Mouse (Mus musculus) lung, postnatal 36 days (tissue): ENCODE data around the gene Cdkal1.

Experiments
- DNase-seq: peaks from one replicate; pipeline ENCODE4 v3.0.0; 2022; ENCODE audit warnings: mixed read lengths

Cdkal1 gene

DNA sequence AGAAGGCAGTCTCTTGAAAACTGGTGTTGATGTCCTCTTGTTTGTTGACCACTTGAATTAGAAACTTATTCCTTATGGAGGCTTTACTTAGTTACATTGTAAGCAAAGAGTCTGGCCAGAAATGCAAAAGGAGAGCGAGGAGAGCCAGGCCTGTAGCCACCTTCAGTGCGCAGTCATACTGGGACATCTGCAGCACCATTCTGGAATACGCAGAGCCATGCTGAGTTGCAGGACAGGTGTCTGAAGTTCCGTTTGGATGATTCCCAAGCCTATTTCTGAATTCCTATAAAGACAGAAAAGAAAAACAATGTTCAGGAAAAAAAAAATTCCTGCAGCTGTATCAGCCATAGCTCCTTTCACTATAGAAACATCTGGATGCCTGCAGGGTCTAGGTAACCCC lies 529.5 kb downstream of the Cdkal1 start:
- DNase-seq = no peak

GRCm38 (mm10) chr13:29320421-29320820 lies 535.1 kb downstream of the Cdkal1 start:
- DNase-seq = no peak

- DNase-seq = no peak
Observed at GRCm38 (mm10) chr13:29317703-29318102, 537.8 kb downstream of the Cdkal1 start.

- no peak for DNase-seq
Observed at GRCm38 (mm10) chr13:29316271-29316670, 539.2 kb downstream of the Cdkal1 start.

- DNase-seq = no peak
Observed at GRCm38 (mm10) chr13:29312026-29312425, 543.4 kb downstream of the Cdkal1 start.

GRCm38 (mm10) chr13:29307420-29307819 lies 548.1 kb downstream of the Cdkal1 start:
- no peak for DNase-seq

DNA sequence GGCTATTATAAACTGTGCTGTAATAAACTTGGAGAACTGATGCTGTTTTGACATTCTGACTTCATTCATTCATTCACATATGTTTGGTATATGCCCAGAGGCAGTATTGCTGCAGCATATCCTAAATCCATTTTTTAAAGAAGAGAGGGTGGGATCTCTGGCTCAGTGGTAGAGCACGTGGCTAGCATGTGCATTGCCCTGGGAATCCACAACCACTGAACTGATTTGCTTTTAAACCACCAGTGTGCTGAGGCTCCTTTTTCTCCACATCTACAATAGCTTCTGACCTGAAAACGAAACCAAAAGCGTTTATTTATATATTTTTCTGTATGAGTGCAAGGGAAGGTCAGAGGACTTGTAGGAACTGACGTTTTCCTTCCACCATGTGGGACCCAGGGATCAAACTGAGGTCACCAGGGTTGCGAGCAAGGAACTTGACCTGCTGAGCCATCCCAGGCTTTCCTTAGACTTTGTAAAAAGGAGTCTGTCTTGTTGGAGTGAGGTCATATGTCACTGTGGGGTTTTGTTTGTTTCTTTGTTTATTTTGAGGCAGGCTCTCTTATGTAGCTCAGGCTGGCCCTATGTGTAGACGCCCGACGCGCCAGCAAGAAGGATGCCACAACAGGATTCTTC lies 562.8 kb downstream of the Cdkal1 start:
- no peak for DNase-seq

- peak; percentile 11 for DNase-seq
Observed at GRCm38 (mm10) chr13:29290569-29290968, 564.9 kb downstream of the Cdkal1 start.

- DNase-seq = no peak
Observed at GRCm38 (mm10) chr13:29285058-29285457, 570.4 kb downstream of the Cdkal1 start.

DNA sequence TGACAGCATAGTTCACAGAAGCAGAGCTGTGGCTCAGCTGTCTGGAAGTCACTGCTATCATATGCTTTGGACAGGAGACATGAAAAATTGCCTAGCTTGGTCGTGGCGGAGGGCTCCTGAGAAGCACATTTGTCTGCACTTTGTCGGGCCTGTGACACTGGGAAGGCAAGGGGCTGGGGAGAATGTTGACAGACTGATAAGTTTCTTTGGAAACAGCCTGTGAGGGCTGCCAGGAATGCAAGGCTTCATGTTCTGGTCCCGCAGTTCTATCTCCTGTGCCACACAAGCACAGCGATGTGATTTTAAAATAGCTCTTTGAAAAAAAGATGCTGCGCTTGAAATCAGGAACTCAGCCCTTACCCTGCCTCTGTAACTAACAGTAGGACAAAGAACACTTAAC lies 573.9 kb downstream of the Cdkal1 start:
- DNase-seq = no peak

DNA sequence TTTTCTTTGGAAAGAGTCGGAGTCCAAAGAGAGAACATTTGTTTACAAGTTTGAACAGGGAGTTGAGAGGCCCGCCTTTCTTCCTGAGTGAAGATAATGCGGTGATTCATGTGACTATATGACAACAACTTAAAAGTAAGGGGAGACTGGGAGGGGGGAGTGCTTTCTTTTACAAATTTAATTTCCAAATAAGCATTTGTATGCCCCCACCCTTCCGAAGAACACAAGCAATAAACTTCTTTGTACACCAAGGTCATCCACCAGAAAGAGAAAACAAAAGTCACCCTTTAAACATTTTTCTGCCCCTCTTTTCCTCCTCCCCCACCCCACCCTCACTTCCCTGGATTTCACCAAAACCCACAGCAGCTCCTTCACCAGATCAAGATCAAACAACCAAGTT lies 577.3 kb downstream of the Cdkal1 start:
- peak; percentile 8 for DNase-seq

GRCm38 (mm10) chr13:29274296-29274695 lies 581.2 kb downstream of the Cdkal1 start:
- no peak for DNase-seq

GRCm38 (mm10) chr13:29273693-29274221 lies 581.7 kb downstream of the Cdkal1 start:
- DNase-seq = no peak

GRCm38 (mm10) chr13:29271451-29271850 lies 584.0 kb downstream of the Cdkal1 start:
- no peak for DNase-seq

GRCm38 (mm10) chr13:29264015-29264711 lies 591.3 kb downstream of the Cdkal1 start:
- DNase-seq = no peak

DNA sequence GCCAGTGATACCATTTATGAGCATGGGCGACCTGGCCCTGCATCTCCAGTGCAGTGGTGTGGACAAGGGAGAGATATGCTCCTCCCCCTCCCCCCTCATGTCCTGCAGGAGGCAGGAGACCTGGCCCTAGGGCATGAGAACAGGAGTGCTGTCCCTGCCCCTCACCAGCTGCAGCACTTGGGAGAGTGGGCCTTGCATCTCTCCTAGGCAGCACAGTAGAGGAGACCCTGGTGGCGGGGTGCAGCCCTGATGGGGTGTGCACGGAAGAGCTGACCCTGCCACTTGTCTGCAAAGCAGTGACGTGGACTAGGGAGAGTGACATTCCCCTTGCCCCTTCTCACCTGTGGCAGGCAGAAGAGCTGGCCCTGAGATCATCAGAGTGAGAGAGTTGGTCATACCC lies 593.3 kb downstream of the Cdkal1 start:
- DNase-seq = no peak

DNA sequence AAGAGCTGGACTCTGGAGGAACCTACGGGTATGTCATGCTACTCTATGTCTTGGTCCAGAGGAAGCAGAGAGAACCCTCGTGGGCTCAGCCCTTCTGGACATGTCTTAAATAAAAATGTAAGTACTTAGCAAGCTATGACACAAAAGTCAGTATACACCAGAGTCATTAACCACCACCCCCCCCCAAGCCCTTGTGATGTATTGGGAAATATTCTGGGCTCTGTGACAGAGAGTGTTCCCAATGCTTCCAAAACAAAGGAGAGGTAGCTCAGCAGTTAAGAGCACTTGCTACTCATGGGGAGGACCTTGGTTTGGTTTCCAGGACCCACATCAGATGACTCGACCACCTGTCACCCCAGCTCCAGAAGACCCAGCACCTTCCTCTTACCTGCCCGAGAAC lies 606.9 kb downstream of the Cdkal1 start:
- DNase-seq = peak; percentile 45

GRCm38 (mm10) chr13:29247800-29248199 lies 607.7 kb downstream of the Cdkal1 start:
- peak; percentile 9 for DNase-seq

GRCm38 (mm10) chr13:29235065-29235464 lies 620.4 kb downstream of the Cdkal1 start:
- no peak for DNase-seq

DNA sequence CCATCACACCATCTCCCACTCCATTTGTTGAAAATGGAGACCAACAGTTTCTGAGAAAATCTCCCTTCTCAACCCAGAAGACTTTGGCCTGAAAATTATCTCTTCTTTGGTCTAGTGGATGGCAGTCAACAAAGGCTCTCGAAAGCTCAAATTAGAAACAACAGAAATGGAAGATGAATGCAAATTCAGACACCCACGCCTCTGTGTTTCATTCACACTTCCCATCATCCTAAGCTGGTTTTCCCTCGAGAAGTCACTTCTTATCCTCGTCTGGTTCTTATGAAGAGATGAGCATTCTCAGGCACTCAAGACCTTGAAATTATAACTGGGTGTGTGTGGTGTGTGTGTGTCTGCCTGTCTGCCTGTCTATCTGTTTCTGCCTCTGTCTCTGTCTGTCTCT lies 621.0 kb downstream of the Cdkal1 start:
- no peak for DNase-seq

DNA sequence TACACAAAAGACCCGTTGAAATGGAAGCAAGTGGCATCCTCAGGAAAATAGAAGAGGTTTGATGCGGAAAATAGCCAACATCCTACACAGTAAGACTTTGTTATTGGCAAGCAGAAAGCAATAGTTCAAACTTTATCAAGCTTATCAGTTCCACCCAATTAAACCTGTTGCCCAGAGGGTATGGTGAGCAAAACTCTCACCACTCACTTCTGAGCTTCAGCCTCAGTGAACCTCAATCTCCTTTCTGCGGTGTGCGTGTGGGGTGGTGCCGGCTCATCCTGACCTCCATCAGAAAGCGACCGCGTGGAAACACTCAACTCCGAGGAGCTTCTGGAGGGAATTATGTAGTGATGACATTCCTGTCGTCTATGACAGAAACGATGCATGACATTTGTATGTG lies 621.5 kb downstream of the Cdkal1 start:
- no peak for DNase-seq

DNA sequence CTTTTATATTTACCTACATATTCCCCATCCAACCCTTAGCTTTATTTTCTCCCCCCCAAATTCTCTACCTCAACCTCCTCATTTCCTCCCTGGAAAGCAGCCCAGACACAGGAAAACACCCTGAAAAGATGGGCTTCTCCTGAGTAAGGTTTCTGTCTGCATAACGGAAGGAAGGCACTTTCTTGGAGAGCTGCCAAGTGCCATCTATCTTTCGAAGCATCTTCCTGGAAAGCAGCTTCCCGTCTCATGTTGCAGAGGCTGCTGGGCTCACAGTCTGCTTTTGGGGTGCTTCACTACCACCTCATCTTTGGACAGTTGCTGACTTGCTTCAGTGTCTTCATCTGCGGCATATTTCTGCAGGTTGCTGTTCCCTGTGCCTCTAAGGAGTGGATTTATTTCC lies 622.8 kb downstream of the Cdkal1 start:
- DNase-seq = peak; percentile 27

DNA sequence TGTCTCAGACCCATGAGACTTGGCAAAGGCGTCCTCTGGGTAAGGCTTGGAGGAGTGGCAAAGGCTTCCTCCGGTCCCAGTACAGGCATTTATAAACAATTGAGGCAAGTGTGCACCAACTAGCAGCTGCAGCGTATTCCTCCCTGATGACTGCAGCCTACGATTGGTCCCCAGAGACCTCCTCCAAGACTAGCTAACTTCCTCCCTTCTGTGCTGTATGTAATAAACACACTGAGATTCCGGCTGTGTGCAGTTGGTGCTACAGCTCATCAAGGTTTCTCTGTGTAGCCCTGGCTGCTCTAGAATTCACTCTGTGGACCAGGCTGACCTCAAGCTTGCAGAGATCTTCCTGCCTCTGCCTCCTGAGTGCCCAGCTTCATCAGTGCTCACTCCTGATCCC lies 630.7 kb downstream of the Cdkal1 start:
- no peak for DNase-seq

DNA sequence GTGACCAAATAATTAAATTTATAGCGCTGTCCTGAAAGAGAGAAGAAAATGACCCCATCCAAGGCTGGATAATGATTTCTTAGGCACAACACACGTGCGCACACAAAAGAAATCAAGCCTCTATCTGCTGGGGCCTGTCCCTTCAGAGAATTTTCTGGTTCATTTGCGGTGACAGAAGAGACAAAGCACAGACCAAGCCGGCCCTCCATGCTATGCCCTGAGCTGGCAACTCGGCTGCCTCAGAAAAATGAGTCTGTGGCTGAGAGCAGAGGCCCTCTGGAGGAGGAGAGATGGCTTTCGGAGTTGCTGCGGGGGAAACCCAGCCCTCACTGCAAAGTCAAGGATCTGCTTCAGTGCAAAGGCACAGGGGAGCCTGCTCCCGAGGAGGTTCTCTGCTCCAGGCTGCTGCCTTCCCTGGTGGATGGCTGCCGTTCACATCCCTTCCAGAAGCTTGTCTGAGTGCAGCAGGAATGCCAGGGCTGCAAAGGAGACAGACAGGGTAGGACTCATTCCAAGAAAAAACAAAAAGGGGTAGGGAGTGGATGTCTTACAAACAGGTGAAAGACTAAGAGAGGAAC lies 633.1 kb downstream of the Cdkal1 start:
- DNase-seq = no peak
